ENCODE assay signal across 11 mouse cellular contexts in the genomic region with DNA sequence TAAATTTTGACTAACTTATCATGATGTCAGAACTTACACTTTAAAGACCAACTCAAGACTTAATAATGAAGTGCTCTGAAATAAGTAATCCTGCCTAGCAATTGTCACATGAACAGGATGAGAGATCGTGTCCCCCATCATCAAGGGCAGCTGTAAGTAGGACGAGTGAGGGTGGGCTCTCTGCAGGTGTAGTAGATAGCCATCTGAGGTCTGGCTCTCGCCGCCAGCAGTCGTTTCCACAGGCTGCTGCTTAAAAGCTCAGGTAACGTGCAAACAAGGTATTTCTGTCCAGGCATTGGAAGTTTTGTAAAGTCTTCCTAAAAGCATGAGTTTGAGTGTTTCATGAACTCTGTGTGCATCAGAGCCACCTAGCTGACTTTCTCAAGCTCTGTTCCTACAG.
"Had no signal": no experiment of that assay in that cellular context is flagged by ENCODE, and none has a peak within 500 bp of the region (broad histone marks: within the 10 kb centered on the region; RNA-seq: fewer than 3 reads in every experiment).

No protein-coding gene starts in this region.

- DNase-seq: lung, adult 18-20 months; lung, embryonic 14.5 days; lung, postnatal 10 days; lung, postnatal 4 days; midbrain, embryonic 14.5 days; right cerebral cortex, postnatal 14 days had no signal

- H3K4me2 ChIP-seq: liver, embryonic 12.5 days; lung, embryonic 14.5 days; midbrain, embryonic 12.5 days; neural tube, embryonic 12.5 days had no signal

- H3K27me3 ChIP-seq: liver, embryonic 12.5 days; midbrain, embryonic 12.5 days; neural tube, embryonic 12.5 days had no signal

- H3K27ac ChIP-seq: liver, embryonic 12.5 days; liver, embryonic 14.5 days; midbrain, embryonic 10.5 days; midbrain, embryonic 12.5 days; neural tube, embryonic 12.5 days had no signal

- H3K9ac ChIP-seq: liver, embryonic 12.5 days; liver, embryonic 14.5 days; lung, embryonic 14.5 days; midbrain, embryonic 12.5 days; neural tube, embryonic 12.5 days had no signal

- ATAC-seq: liver, embryonic 12.5 days had no signal

- H3K36me3 ChIP-seq: neural tube, embryonic 12.5 days had no signal

- H3K4me3 ChIP-seq: liver, embryonic 12.5 days; midbrain, embryonic 10.5 days; midbrain, embryonic 12.5 days; neural tube, embryonic 12.5 days had no signal

- H3K4me1 ChIP-seq: midbrain, embryonic 10.5 days; midbrain, embryonic 12.5 days; neural tube, embryonic 12.5 days had no signal

- H3K9me3 ChIP-seq: liver, embryonic 12.5 days; midbrain, embryonic 10.5 days; midbrain, embryonic 12.5 days; neural tube, embryonic 12.5 days had no signal
